Mouse (Mus musculus): ENCODE results near the gene Foxn4. TPM values are rescaled to one million over a fixed set of nuclear protein-coding genes. Genes with fewer than 3 reads are reported as not detected.

The Foxn4 gene
- not detected for total RNA-seq (2021)
- long read RNA-seq, experiment 1: 0 reads
- long read RNA-seq, experiment 2: 0 reads

DNA sequence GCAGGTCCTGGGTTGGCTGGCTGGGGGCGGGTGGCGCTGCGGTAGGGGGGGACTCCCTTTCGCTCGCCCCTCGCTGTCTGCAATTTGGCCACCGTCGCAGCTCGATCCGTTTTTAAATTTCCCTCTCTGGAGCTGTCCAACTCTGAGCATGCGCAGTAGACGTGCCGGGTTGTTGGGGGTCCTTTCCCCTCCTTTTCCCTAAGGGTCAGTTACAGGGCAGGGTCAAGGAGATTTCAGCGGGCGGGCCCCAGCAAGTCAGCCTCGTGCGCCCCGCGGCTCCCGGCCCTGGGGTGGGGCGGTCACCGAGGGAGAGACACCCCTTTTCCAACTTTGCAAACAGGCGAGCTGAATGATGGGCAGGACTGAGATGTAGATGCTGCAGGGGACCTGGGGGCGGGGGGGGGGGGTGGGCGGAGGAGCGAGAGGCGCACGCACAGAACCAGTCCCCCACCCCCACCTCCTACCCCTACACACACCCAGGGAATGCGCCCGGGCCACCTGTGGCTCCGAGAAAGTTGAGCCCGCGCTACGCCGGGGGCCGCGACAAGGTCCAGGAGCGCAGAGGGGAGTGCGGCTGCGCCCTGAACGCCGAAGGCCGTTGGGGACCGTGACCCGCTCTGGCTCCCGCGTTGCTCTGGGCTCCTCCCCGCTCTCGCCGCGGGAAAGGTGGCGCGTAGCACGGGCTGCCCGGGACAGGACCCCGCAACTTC is at the start of gene Foxn4:
Gene Foxn4 (minus strand): TSS at position 115 of the 710 bp plus-strand sequence.
- DNase-seq: no peak
- TF ChIP-seq CTCF (IDR thresholded peaks at IDR 0.05): no peak
- Histone ChIP-seq H3K4me3 (peak within 1 kb of the TSS; percentile 33), H3K27ac (no peak within 1 kb of the TSS)
- intact Hi-C loops (cut with DNase I): no loop called here

DNA sequence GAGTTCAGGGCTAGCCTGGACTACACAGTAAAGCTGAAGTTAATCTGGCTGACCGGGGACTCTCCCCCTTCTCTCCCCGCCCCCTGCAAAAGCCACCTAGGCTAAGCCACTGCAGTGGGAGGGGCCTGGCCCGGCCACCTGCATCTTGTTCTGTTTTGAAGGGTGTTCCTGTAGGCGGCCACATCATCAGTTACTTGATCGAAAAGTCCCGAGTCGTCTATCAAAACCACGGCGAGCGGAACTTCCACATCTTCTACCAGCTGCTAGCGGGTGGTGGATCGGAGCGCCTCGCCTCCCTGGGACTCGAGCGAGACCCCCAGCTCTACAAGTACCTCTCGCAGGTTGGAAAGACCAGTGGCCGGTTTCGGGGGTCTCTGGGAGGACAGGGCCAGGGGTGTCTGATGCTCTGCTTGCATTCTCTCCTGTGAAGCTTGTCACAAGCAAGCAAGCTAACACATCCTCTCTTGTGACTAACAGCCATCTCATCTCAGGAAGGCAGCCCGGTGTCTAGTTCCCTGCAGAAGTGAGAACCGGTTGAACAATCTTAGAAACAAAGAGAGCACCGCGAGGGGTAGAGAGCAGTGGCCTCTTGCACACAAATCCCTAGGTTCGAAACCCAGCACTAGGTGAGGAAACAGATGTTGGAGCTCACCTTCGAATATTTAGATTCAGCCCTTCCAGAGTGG is 49.6 kb upstream of the Foxn4 start:
- intact Hi-C loops (cut with DNase I): no loop called here
- no peak overlapping the region for H3K27ac ChIP-seq
- TF ChIP-seq CTCF (IDR thresholded peaks at IDR 0.05): no peak
- DNase-seq: no peak
- H3K4me3 ChIP-seq: no peak overlapping the region

- TF ChIP-seq CTCF (IDR thresholded peaks at IDR 0.05): no peak
- no peak for DNase-seq
- no peak overlapping the region for H3K27ac ChIP-seq
- H3K4me3 ChIP-seq: no peak overlapping the region
- intact Hi-C loops (cut with DNase I): loop anchor here (1.0 to 10.0 kb wide), 4 partner anchors 62 to 355 kb away; partner anchors contain the start of genes Kctd10 and Ube3b
Measured at GRCm38 (mm10) chr5:114309680-114310036, 36.1 kb upstream of the Foxn4 start.

- intact Hi-C loops (cut with DNase I): loop anchor here (1.0 to 5.0 kb wide), 2 partner anchors 62 to 257 kb away; no protein-coding TSS in a partner anchor
- H3K27ac ChIP-seq: no peak overlapping the region
- no peak overlapping the region for H3K4me3 ChIP-seq
- DNase-seq: no peak
- TF ChIP-seq CTCF (IDR thresholded peaks at IDR 0.05): peak; percentile 80
Measured at GRCm38 (mm10) chr5:114308765-114309679, 35.4 kb upstream of the Foxn4 start.

DNA sequence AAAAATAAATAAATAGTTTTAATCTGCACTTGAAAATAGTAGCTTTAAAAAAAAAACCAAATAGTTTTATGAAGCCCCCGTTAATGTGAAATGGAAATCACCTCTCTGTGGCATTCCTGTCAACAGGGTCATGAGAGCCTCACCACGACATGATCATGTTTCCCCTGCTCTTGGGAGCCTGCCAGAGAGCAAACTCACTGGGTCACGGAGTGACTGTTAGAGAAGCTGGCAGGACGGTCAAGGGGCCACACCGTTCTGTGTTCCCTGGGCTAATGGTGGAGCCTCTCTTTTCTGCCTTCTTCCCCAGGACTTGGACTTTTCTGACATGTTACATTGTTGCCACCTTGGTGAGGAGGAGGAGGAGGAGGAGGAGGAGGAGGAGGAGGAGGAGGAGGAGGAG is 32.9 kb upstream of the Foxn4 start:
- DNase-seq: peak; percentile 70
- H3K4me3 ChIP-seq: no peak overlapping the region
- intact Hi-C loops (cut with DNase I): loop anchor here (5.0 kb wide), 1 partner anchor 254 kb away; no protein-coding TSS in a partner anchor
- no peak overlapping the region for H3K27ac ChIP-seq
- no peak for TF ChIP-seq CTCF (IDR thresholded peaks at IDR 0.05)

DNA sequence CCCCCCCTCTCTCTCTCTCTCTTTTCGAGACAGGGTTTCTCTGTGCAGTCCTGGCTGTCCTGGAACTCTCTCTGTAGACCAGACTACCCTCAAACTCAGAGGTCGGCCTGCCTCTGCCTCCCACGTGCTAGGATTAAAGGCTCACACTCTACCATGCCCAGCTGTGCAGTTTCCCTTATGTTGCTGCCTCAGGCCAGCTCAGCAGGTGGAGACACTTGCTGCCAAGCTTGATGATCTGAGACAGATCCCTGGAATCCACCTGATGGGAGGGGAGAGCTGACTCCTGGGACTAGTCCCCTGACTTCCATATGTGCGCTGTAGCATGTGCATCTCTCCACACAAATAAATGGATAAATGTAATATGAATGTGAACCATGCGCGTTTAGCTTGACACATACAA is 29.6 kb upstream of the Foxn4 start:
- no peak overlapping the region for H3K4me3 ChIP-seq
- no peak for TF ChIP-seq CTCF (IDR thresholded peaks at IDR 0.05)
- H3K27ac ChIP-seq: no peak overlapping the region
- intact Hi-C loops (cut with DNase I): no loop called here
- DNase-seq: no peak

DNA sequence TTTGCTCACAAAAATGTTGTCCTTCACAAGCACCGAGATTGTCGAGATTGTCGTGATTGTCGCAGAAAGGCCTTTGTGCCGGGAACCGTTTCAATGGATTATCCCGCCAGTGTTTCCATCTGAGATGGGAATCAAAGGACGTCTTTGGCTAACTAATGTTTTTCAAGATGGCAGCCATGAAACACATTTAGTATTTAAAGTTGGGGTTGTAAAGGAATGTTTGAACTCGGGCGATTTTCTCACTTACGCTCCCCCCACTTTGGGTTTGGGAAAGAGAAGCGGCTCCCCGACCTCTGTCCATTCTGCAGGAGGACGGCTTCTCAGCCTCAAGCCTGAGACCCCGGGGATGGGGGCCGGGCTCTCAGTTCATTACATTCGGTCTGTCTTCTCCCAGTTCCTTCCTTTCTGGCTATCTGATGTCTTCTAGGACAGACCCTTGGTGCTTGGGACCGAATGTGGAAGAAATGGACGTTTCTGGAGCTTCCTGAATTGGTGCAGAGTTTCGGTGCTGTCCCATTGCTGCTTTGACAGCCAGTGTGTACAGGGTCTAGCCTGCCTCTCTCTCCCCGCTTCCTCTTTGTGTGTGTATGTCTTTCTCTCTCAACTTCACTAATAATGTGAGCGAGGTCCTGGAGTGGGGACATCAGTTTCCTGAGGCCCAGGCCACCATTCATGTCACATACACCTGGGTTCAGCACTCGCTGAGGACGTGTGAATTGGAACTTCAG is 26.4 kb upstream of the Foxn4 start:
- TF ChIP-seq CTCF (IDR thresholded peaks at IDR 0.05): no peak
- Histone ChIP-seq H3K4me3 (no peak overlapping the region), H3K27ac (no peak overlapping the region)
- intact Hi-C loops (cut with DNase I): no loop called here
- DNase-seq: no peak

DNA sequence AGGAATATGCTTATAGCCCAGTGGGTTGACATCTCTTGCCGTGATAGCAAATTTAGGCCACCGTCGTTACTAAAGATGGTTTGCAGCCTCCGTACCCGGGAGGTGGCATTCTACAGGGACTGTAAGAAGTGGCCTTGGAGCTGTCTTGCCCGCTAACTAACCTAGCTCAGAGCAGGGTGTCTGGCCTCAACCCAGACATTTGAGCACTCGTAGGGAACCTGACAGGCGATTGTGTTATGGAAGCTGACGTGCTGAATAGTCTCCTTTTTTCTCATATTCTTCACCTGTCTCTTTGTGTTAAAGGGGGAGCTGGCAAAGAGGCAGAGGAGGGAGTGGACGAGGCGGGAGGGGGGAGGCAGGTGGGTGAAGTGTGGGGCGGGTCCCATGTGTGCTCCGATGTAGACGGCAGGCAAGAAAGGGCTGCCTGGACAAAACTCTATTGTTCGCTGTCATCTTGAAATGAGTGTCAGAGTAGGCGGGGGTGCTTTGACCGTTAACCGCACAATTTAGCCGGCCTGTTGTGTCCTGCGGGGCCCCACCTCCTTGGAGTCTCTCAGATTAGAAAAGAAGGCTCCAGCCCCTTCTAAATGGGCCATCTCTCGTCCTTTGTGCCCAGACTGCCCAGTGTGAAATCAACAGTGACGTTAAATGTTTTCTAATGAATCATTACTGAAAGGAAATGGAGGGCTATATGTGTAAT is 25.7 kb upstream of the Foxn4 start:
- no peak for TF ChIP-seq CTCF (IDR thresholded peaks at IDR 0.05)
- no peak overlapping the region for H3K27ac ChIP-seq
- H3K4me3 ChIP-seq: no peak overlapping the region
- intact Hi-C loops (cut with DNase I): no loop called here
- DNase-seq: no peak

DNA sequence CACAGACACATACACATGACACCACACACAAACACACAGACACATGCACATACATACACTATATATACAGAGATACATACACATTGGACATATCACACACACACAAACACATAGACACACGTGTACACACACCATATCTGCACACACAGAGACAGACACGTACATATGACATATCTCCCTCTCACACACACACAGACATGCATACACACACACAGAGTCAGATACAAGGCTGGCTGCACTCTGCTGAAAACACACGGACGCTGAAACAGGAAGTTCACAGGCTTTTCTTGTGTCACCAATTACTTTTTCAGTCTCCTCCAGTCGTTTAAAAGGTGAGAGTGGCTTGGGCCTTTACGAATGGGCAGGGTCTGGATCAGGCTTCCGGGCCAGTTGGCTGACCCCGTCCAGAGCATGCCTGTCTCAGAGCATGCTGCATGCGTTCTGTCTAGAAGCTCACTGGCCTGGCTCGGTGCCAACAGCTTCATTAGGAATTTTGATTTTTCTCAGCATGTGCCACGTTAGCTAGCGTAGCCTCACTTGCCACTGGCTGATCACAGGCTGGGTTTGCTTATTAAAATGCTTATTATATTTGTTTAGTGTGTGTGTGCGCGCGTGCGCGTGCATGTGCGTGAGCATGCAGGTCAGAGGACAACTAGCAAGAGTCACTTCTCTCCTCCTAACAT is 24.7 kb upstream of the Foxn4 start:
- no peak for DNase-seq
- no peak overlapping the region for H3K27ac ChIP-seq
- intact Hi-C loops (cut with DNase I): no loop called here
- no peak for TF ChIP-seq CTCF (IDR thresholded peaks at IDR 0.05)
- H3K4me3 ChIP-seq: no peak overlapping the region

DNA sequence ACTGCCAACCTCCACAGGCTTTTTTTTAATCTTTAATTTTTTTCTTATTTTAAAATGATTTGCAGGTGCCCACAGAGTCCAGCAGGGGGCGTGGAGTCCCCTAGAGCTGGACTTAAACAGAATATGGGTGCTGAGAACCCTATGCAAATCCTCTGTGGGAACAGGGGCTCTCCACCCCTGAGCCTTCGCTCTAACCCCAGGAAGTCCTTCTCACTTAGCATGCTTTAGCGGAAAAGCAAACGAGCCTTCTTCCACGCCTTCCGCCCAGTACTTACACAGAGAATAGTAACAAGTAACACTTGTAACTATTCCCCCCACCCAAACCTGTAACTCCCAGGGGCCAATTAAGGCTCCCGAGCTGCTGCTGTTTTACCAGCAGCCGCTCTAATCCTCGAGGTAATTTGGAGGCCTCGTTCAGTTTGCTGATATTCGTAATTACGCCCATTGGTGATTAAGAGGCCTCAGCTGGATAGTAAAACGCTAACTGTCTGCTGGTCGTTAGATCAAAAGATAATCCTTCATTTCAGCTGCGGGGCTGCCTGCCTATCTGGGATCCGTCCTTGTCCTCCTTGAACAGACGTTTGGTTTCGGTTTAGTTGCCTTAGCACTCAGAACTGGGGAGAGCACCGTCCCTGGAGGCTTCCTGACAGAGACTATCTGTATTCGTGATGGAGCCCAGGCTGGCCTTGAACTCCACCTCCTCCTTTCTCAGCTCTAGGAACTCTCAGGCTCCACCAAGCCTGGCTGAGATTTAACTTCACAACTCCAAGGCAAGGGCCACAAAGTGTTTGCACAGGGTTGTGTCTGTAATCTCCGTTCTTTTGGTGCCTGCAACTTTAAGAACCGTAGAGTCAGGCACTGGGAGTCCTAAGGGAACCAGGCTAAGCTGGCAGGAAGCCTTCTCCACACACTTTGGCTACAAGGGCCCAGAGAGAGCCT is 23.4 kb upstream of the Foxn4 start:
- Histone ChIP-seq H3K4me3 (peak overlapping the region; percentile 57), H3K27ac (peak overlapping the region; percentile 31)
- peak; percentile 58 for TF ChIP-seq CTCF (IDR thresholded peaks at IDR 0.05)
- intact Hi-C loops (cut with DNase I): no loop called here
- peak; percentile 46 for DNase-seq

Measured in gastrocnemius, adult 2 months (tissue).